Mouse (Mus musculus) heart, postnatal 0 days (tissue): ENCODE results near the gene Trex1.

Source experiments
- CTCF ChIP-seq: IDR thresholded peaks from 2 replicates; pipeline ENCODE4 v1.5.1; 2016; ENCODE audit warnings: antibody characterized with exemption, control low read depth, low read depth
- EP300 ChIP-seq: IDR thresholded peaks from 2 replicates; pipeline ENCODE4 v1.6.1; 2016; ENCODE audit warnings: antibody characterized with exemption, low read depth

DNA sequence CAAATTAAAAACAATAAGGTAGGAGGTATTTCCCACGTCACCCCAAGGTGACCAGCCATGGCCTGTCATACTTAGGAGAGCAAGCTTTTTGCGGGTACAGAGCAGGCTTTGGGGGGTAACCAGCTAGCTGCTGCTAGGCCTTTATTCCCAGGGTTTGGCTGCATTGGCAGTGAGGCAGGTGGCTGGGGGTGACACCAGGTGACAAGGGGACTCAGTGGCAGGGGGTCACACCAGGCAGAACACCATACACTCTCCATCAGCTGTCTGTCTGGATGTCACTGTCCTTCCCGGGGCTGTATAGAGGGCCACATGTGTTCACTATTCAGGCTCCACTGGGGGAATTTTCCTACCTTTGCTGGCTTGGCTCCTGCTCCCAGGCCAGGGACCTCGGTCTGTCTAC, 2.6 kb downstream of the Trex1 start:
- TF ChIP-seq EP300 (no peak), CTCF (no peak)
